Mouse (Mus musculus): ENCODE data around the gene Polr1a. TPM values are rescaled to one million over a fixed set of nuclear protein-coding genes. Genes with fewer than 3 reads are reported as not detected.
A peak's percentile ranks its signal among the peaks of the same experiment; 100 is the strongest.

Gene Polr1a
- polyA plus RNA-seq, 1 experiment from 2014 or later, result 33.0 TPM

DNA sequence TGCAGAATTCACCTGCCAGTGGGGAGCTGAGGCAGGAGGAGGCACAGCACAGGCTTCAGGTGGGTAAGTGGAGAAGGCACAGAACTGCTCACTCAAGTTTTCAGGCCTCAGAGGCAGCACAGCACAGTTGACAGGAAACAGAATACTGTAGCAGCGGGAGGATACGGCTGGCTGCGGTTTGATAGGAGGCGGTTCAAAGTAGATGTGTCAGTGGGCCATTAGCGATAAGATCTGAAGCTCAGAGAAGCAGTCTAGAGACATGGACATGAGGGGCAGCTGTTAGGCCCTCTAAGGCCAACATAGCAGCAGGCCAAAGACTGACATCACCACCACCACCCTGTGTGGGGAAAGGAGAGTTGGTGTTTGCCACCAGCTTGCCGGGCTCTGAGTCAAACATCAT, 53.9 kb downstream of the Polr1a start:
- Histone ChIP-seq H3K27ac (no peak overlapping the region), H3K27me3 (ENCODE audit: insufficient read depth, poor library complexity, severe bottlenecking) (no peaks in the 10 kb centered on the region), H3K4me3 (no peak overlapping the region), H3K36me3 (peaks cover 47% of the 10 kb centered on the region), H3K9me3 (no peaks in the 10 kb centered on the region), H3K4me1 (replicated peaks) (no peaks in the 10 kb centered on the region)
- no peak for DNase-seq (ENCODE audit: low spot score)
- 96% methylated on average over 6 of the region's 6 CpGs for WGBS

DNA sequence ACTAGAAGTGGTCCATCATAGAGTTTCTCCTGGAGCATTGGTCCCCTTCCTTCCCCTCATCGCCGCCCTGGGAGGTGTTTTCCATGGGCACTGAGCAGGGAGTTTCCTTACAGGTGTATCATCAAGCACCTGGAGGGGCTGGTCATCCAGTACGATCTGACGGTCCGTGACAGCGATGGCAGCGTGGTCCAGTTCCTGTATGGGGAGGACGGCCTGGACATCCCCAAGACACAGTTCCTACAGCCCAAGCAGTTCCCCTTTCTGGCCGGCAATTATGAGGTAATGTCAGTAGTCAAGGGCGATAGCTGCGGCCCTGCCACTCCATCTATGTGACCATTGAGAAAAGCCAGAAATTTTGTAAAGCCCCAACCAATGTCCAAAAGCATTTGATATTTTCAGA, 54.7 kb downstream of the Polr1a start:
- no peaks in the 10 kb centered on the region for H3K27me3 ChIP-seq (ENCODE audit: insufficient read depth, poor library complexity, severe bottlenecking)
- no peak overlapping the region for H3K27ac ChIP-seq
- no peaks in the 10 kb centered on the region for H3K9me3 ChIP-seq
- H3K4me1 ChIP-seq (replicated peaks), result no peaks in the 10 kb centered on the region
- H3K4me3 ChIP-seq, result no peak overlapping the region
- 96% methylated on average over 11 of the region's 11 CpGs for WGBS
- no peak for DNase-seq (ENCODE audit: low spot score)
- H3K36me3 ChIP-seq, result peaks cover 55% of the 10 kb centered on the region

DNA sequence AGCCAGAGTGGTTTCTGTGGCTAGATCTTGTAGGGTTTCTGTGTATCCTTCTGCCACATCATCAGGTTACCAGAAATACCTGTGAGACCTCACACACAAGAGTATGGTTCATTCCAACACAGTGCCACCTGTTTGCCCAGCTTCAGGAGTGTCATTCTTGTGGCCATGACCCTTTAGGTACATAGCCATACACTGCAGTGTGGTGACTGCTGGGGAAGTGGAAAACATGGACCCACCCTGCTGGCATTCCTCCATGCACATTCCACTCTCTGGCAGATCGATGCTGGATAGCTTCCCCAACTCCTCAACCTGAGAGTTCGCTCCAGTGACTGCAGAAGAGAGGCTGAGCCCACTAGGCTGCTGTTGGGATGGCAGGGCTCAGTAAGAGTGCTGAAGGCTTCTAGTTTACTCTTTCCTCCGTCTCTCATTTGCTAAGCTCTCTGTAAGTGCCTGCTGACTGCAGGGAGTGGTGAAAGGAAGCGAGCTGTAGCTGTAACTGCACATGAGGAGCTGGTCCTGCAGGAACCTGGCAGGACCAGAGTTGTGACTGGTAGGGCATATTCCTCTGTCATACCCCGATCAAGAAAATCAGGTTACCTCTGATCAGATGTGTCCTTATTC, 57.9 kb downstream of the Polr1a start:
- peaks cover 74% of the 10 kb centered on the region for H3K36me3 ChIP-seq
- DNase-seq (ENCODE audit: low spot score), result no peak
- 88% methylated on average over 5 of the region's 5 CpGs for WGBS
- no peak overlapping the region for H3K4me3 ChIP-seq
- H3K27ac ChIP-seq, result no peak overlapping the region
- no peaks in the 10 kb centered on the region for H3K4me1 ChIP-seq (replicated peaks)
- no peaks in the 10 kb centered on the region for H3K9me3 ChIP-seq
- H3K27me3 ChIP-seq (ENCODE audit: insufficient read depth, poor library complexity, severe bottlenecking), result no peaks in the 10 kb centered on the region

DNA sequence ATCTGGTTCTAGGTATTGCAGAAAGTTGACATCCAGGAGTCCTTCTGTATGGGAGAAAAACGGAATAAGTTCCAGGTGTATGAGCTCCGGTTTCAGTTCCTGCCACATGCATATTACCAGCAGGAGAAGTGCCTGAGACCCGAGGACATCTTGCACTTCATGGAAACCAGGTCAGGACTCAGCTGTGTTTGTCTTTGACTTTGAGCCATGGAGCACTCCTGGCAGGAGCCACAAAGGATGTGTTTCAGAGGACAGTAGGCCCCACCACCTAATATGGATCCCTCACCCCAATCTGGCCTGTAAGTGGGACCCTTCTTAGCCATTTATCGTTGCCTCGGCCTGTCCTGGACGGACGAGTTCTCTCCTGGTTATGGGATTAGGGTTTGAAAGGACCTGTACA, 59.0 kb downstream of the Polr1a start:
- Histone ChIP-seq H3K36me3 (peaks cover 85% of the 10 kb centered on the region), H3K27ac (no peak overlapping the region), H3K4me3 (no peak overlapping the region)

DNA sequence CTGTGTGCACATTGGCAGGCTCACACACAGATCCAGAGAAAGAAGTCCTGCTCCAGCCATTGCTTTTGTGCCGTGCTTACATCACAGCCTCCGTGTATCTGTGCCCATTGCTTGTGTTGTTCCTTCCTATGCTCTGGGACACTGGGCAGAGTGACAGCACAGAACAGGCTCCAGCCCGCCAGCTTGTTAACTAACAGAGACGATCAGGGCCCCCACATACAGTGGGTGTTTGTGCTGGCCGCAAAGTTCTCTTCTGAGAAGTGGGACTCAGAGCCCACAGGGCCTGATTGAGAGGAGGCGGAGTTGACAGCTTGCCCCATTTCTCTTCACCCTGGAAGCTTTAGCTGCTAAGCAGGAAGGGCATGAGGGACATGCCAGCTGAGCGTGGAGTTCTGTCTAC, 60.6 kb downstream of the Polr1a start:
- H3K36me3 ChIP-seq, result peaks cover 98% of the 10 kb centered on the region
- 96% methylated on average over 7 of the region's 7 CpGs for WGBS
- DNase-seq (ENCODE audit: low spot score), result no peak
- H3K4me3 ChIP-seq, result no peak overlapping the region
- no peaks in the 10 kb centered on the region for H3K27me3 ChIP-seq (ENCODE audit: insufficient read depth, poor library complexity, severe bottlenecking)
- no peaks in the 10 kb centered on the region for H3K4me1 ChIP-seq (replicated peaks)
- H3K27ac ChIP-seq, result no peak overlapping the region
- H3K9me3 ChIP-seq, result no peaks in the 10 kb centered on the region

More for the DNA sequence above, 59.0 kb downstream of the Polr1a start:
- Histone ChIP-seq H3K27me3 (ENCODE audit: insufficient read depth, poor library complexity, severe bottlenecking) (no peaks in the 10 kb centered on the region), H3K9me3 (no peaks in the 10 kb centered on the region), H3K4me1 (replicated peaks) (no peaks in the 10 kb centered on the region)
- no peak for DNase-seq (ENCODE audit: low spot score)
- 88% methylated on average over 7 of the region's 7 CpGs for WGBS

DNA sequence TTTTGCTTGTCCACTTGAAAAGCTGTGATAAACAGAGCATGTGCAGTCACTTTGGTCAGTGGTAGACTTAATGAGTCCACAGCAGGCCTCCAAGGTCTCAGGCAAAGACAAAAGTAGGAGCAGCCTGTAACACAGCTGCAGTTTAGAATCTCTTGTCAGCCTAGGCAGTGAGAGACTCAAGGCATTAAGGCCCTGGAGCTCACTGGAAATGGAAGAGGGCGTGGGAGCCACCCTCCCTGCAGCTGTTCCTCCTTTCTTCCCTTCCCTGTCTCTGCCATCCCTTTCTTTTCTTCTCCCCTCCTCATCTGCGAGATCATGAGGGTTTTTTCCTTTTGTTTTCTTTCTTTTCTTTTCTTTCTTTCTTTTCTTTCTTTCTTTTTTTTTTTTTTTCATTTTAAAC, 61.3 kb downstream of the Polr1a start:
- DNase-seq (ENCODE audit: low spot score), result no peak
- 74% methylated on average over 2 of the region's 2 CpGs for WGBS
- H3K4me1 ChIP-seq (replicated peaks), result no peaks in the 10 kb centered on the region

DNA sequence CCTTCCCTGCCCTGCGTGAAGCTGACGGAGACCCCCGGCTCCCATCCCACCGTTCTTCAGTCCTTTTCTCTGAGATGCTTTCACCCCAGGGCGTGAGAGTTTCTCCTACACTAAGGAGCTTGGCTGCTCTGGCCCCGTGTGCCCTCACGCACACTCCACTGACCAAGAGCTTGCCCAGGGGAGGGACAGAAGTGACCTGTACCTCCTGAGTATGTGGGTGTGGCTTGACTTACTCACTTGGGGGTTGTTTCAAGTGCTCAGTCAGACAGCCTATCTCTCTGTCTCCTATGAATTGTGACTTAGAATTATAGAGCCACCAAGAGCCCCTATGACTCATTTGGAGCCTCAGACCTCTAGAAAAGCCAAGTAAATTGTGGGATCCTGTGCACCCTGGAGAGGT, 67.7 kb downstream of the Polr1a start:
- no peak overlapping the region for H3K4me3 ChIP-seq
- no peaks in the 10 kb centered on the region for H3K27me3 ChIP-seq (ENCODE audit: insufficient read depth, poor library complexity, severe bottlenecking)
- H3K36me3 ChIP-seq, result peaks cover 100% of the 10 kb centered on the region
- DNase-seq (ENCODE audit: low spot score), result no peak
- peaks cover 10% of the 10 kb centered on the region for H3K4me1 ChIP-seq (replicated peaks)
- H3K27ac ChIP-seq, result no peak overlapping the region
- no peaks in the 10 kb centered on the region for H3K9me3 ChIP-seq
- whole genome bisulfite sequencing, result 96% methylated on average over 7 of the region's 7 CpGs

More for the DNA sequence above, 61.3 kb downstream of the Polr1a start:
- H3K36me3 ChIP-seq, result peaks cover 98% of the 10 kb centered on the region
- H3K27ac ChIP-seq, result no peak overlapping the region
- H3K27me3 ChIP-seq (ENCODE audit: insufficient read depth, poor library complexity, severe bottlenecking), result no peaks in the 10 kb centered on the region
- H3K9me3 ChIP-seq, result no peaks in the 10 kb centered on the region
- no peak overlapping the region for H3K4me3 ChIP-seq

DNA sequence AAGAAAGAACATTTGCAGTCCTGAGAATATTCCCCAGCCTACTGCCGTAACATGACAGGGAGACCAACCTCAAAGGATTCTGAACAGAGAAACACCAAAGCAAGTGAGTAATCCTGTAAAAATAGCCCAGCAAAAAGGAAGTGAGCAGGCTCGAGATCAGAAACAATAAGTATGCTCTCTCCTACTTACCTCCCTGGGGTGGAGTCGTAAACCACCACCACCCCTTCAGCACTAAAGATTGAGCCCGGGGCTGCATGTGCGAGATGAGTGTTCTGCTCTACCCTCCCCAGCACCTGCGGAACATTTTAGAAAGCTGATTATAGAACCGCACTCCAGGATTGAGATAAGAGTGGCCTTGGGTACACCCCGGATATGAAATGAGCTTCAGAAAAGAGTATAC, 71.3 kb downstream of the Polr1a start:
- WGBS, result 85% methylated on average over 8 of the region's 8 CpGs
- no peaks in the 10 kb centered on the region for H3K27me3 ChIP-seq (ENCODE audit: insufficient read depth, poor library complexity, severe bottlenecking)
- DNase-seq (ENCODE audit: low spot score), result no peak
- H3K4me1 ChIP-seq (replicated peaks), result peaks cover 10% of the 10 kb centered on the region
- H3K27ac ChIP-seq, result no peak overlapping the region
- H3K4me3 ChIP-seq, result no peak overlapping the region
- H3K9me3 ChIP-seq, result no peaks in the 10 kb centered on the region
- H3K36me3 ChIP-seq, result peaks cover 68% of the 10 kb centered on the region

DNA sequence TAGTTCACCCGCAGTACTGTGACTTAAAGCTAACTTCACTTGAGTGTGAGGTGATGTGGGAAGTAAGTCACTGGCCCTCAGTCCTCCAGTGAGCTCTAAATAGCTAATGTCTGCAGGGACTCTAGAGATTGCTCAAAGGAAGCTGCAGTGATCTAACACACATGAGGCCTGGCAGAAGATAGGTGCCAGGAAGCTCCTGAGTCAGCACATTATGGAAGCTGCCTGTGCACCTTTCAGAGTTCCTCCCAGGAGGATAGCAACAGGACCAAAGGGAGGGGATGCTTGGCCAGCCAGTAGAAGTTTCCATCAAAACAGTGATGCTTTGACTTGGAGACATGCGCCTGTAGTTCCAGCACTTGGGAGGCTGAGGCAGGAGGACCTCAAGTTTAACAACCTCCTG, 71.7 kb downstream of the Polr1a start:
- H3K36me3 ChIP-seq, result peaks cover 63% of the 10 kb centered on the region
- 93% methylated on average over 2 of the region's 2 CpGs for WGBS
- no peak for DNase-seq (ENCODE audit: low spot score)
- no peak overlapping the region for H3K4me3 ChIP-seq
- no peak overlapping the region for H3K27ac ChIP-seq
- peaks cover 10% of the 10 kb centered on the region for H3K4me1 ChIP-seq (replicated peaks)
- H3K9me3 ChIP-seq, result no peaks in the 10 kb centered on the region
- no peaks in the 10 kb centered on the region for H3K27me3 ChIP-seq (ENCODE audit: insufficient read depth, poor library complexity, severe bottlenecking)

DNA sequence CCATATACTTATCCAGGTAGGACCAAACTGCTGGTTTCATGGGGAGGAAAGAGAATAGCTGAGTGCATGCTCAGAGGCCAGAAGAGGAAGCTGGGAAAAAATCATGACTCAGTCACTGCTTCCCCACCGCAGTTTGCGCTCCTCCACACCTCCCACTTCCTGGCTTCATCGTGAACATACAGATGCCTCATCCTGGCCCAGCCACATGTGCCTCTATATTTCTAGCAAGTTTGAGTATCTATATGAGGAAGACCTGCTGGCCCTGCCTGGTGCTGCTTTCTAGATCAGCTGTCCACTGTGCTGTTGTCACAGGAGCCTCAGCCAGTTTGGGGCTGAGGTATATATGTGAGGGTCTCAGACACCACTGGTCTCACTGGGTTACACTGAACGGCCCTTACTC, 72.6 kb downstream of the Polr1a start:
- peaks cover 55% of the 10 kb centered on the region for H3K36me3 ChIP-seq

DNA sequence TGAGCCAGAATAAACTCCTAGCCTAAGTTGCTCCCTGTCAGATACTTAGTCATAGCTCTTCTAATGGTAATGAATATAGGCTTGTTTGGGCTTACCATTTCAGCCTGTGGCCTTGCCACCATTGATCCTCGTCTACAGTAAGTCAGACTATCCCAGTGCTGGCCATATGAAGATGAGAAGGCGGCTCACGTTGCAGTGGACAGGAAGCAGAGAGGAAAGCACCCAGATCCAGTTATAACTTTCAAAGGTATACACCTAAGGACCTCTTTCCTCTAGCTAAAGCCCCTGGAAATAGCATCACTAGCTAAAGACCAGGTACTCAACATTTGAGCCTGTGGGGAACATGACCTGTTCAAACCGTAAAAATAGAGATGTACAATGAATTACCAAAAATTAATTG, 77.1 kb downstream of the Polr1a start:
- H3K27me3 ChIP-seq (ENCODE audit: insufficient read depth, poor library complexity, severe bottlenecking), result no peaks in the 10 kb centered on the region
- WGBS, result 89% methylated on average over 4 of the region's 4 CpGs
- peaks cover 9% of the 10 kb centered on the region for H3K36me3 ChIP-seq

More for the DNA sequence above, 72.6 kb downstream of the Polr1a start:
- Histone ChIP-seq H3K9me3 (no peaks in the 10 kb centered on the region), H3K4me3 (no peak overlapping the region), H3K27ac (0 out of 2 replicates have a peak overlapping the region, but pooled peaks have one; percentile 8), H3K4me1 (replicated peaks) (peaks cover 10% of the 10 kb centered on the region), H3K27me3 (ENCODE audit: insufficient read depth, poor library complexity, severe bottlenecking) (no peaks in the 10 kb centered on the region)
- no peak for DNase-seq (ENCODE audit: low spot score)
- WGBS, result 93% methylated on average over 4 of the region's 4 CpGs

DNA sequence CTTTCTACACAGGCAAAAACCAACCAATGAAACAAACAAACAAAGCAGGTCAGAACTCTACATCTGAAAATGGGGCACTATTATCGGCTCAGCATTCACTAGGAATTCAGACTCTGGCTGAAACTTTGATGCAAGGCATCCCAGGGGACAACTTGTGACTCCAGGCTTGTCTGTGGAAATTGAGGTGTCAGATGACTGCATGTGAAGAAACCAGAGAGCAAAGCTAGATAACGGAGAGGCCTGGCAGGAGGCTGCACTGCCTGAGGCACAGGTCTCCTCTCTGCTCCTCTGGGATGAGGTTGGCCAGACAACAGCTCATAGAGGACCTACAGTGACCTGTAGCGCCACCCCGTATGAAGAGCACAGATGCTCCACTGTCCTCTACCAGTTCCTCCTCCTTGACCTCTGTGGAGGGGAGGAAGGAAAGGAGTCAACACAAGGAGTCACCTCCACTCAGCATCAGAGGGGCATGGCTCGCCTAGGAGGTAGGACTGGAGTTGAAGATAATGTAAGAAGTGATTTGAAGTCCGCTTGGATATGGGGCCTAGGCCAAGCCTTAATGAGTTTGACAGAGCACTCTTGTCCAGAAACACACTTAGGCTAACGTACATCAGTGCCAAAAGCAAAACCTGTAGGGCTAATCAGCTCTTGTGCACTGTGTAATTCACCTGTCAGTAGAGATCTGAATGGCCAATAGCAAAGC, 78.8 kb downstream of the Polr1a start:
- peaks cover 38% of the 10 kb centered on the region for H3K4me1 ChIP-seq (replicated peaks)
- no peaks in the 10 kb centered on the region for H3K27me3 ChIP-seq (ENCODE audit: insufficient read depth, poor library complexity, severe bottlenecking)
- no peaks in the 10 kb centered on the region for H3K9me3 ChIP-seq
- peak overlapping the region; percentile 30; the same call in 1 of the 2 replicates for H3K27ac ChIP-seq
- 71% methylated on average over 7 of the region's 7 CpGs for WGBS
- no peaks in the 10 kb centered on the region for H3K36me3 ChIP-seq
- peak; percentile 14 for DNase-seq (ENCODE audit: low spot score)
- no peak overlapping the region for H3K4me3 ChIP-seq

More for the DNA sequence above, 77.1 kb downstream of the Polr1a start:
- H3K27ac ChIP-seq, result no peak overlapping the region
- H3K4me1 ChIP-seq (replicated peaks), result peaks cover 23% of the 10 kb centered on the region
- no peak for DNase-seq (ENCODE audit: low spot score)
- H3K9me3 ChIP-seq, result no peaks in the 10 kb centered on the region
- no peak overlapping the region for H3K4me3 ChIP-seq

DNA sequence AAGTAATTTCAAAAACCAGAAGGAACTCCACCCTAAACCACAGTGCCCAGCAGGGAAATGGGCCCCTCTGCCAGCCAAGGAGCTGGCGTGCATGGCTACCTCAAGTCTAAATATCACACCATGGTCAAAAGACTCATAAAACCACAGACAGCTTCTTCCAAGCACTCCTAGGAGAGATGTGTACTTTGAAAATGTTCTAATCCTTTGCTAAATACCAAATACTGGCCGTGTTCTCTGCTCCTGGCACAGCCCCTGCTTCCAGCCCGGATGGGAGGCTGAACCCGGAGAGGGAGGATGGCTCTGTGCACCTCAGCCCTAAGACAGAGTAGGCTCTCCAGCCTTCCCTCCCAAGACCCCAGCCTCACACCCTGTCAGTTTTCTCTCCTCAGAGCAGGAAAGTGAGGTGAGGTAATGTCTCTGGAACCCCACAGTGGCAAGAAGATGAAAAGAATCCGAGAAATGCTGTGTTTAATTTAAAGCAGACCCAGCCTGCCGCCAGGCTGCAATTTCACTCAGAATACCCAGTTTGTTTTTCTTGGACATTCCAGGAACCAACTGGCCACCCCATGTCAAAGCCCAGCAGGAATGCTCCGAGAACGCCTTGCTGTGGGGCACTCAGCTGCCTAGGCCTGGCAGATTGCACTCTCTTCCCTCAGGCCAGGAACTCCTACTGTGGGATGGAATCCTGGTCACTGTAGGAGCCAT, 80.9 kb downstream of the Polr1a start:
- Histone ChIP-seq H3K9me3 (no peaks in the 10 kb centered on the region), H3K4me1 (replicated peaks) (peaks cover 38% of the 10 kb centered on the region), H3K4me3 (no peak overlapping the region), H3K36me3 (no peaks in the 10 kb centered on the region), H3K27me3 (ENCODE audit: insufficient read depth, poor library complexity, severe bottlenecking) (no peaks in the 10 kb centered on the region), H3K27ac (peak overlapping the region; percentile 74)
- DNase-seq (ENCODE audit: low spot score), result peak; percentile 72
- WGBS, result 42% methylated on average over 8 of the region's 8 CpGs

All from hindbrain, embryonic 10.5 days (tissue).